Mouse (Mus musculus) lung, postnatal 4 days (tissue): ENCODE data around the gene Plppr3.

Experiments used
- DNase-seq, 2 experiments: peaks; one replicate each; pipeline ENCODE4 v3.0.0; 2021

The Plppr3 gene

DNA sequence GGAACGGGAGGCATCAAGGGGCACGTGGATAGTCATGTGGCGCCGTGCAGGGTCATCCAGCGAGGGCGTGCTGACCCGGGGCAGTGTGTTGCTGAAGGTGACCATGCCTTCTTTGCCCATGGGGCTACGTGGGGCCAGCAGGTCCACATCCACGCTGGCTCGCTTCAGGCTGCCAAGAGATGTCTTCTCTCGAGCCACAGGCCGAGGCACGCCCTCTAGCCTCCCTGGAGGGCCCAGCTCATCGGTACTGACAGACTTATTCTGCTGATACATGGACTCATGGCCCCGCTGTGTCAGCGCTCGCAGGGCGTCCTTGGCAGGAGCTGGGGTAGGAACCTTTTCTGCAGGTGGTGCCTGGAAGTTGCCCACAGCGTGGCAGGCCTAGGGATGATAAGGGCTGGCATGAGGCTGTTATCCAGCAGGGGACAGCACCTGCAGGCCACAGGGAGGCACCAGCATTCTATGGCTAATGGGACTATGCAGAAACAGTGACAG lies 8.6 kb downstream of the Plppr3 start:
- no peak for DNase-seq

DNA sequence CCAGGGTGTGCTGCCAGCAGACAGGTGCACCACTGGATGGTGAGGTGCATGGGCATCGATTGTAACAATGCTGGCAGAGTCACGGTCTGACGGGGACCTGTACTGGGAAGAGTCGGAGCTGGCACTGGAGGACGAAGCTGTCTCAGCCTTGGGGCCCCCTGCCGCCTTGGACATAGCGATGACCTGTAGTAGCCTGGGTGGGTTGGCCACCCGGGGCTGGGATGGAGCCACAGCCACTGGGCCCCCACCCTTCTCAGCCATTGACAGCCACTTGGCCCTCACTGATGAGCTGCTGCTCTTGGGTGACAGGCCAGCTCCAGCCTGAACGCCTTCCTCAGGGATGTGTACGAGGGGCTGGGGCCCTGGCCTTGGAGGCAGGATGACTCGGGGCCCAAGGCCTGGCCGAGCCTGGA lies 9.2 kb downstream of the Plppr3 start:
- DNase-seq = peak in 1 of 2 experiments; percentile 55

DNA sequence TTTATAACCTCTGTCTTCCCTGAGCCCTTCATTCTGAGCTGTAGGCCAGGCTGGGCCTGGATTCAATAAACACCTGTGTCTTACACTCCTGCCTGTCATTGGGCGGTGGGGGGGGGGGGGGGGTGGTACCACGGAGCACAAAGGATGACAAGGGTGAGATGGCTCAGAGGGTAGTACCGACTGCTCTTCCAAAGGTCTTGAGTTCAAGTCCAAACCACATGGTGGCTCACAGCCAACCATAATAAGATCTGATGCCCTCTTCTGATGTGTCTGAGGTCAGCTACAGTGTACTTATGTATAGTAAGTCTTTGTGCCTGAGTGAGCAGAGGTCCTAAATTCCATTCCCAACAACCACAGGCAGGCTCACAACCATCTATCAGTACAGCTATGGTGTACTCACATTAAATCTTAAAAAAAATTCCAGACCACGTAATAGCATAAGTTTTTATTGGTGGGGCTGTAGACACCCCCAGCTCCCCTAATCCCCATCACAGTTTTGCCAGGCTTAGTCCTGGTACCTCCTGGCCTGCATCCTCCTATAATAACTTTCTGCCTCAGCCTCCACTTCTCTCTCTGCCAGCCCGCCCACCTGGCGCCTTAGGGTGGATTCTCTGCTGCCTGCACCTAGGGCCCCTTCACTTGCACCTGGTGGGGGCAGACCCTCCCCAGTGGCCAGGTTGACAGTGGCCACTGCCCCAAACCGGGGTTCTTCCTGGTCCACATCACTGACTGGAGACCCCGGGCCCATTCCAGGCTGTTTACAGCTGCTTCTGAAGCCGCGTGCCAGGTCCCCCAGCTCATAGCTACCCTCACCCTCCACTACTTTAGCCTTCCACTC lies 9.9 kb downstream of the Plppr3 start:
- DNase-seq = no peak

DNA sequence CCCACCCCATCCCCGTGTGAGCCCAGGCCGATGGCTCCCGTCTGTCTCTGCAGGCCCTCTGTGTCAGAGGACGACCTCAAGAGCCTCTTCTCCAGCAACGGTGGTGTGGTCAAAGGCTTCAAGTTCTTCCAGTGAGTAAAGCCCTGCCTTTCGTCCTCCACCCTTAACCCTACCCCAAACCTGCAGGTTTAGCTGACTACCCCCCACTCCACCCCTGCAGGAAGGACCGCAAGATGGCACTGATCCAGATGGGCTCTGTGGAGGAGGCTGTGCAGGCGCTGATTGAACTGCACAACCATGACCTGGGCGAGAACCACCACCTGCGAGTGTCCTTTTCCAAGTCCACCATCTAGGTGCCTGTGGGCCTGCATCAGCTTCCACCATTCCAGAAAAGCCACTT lies 11.5 kb downstream of the Plppr3 start:
- DNase-seq = no peak

DNA sequence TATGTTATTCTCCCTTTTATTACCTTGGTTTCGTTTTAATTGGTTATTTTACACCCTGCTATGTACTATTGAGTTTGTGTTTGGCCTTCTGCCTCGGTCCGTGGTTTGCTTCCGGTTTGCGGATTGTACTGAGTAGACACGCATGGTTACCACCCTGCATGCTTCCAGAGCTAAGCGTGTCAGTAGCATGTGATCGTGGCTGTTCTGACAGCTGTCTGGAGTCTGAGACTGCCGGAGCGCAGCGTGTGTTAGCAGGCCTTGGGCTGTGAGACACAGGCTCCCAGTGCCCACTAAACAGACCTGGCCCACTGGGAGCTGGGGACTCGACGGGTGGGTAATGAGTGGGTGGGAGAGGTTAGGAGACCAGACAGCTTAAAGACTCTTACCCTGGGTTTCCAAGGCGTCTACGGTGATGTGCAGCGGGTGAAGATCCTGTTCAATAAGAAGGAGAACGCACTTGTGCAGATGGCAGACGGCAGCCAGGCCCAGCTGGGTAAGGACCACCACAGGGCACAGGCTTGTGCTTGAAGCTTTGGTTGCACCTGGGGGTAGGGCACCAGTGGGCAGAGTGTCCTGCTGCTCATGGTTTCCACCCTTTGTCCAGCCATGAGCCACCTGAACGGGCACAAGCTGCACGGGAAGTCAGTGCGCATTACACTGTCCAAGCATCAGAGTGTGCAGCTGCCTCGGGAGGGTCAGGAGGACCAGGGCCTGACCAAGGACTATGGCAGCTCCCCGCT lies 12.2 kb downstream of the Plppr3 start:
- no peak for DNase-seq

DNA sequence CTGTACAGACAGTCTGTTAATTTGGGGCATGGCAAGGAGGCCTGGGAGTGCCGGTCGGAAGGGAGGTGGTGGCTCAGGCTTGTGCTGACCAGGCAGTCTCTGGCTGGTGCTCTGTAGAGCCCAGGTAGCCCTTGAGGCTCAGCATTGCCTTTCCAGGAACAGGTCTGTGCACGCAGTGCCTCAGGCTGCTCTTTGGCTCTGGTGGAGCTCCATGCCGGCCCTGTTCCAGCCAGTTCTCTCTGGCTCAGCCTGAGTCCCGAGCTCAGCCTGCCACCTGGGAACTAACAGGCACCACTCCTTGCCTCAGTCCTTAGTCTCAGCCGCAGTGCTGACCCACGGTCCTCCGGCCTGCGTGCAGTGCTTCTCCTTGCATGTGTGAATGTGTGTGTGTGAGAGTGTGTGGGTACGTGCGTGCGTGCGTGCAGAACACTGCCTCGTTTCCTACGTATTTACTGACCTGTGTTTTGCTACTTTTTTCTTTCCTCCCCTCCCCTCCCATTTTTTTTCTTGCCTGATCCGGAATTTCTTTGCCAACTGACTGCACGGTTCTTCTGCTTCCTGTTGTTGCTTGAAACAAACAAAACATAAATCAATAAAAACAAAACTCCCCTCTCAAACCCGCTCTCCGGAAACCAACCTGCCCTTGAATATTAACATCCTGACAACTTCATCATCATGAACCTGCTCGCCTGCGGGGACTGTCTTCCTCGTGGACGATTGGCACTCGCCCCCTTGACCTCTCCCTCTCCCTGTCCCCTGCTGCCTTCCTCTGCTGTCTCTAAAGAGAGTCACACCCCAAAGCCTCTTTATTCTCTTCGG lies 13.0 kb downstream of the Plppr3 start:
- no peak for DNase-seq

DNA sequence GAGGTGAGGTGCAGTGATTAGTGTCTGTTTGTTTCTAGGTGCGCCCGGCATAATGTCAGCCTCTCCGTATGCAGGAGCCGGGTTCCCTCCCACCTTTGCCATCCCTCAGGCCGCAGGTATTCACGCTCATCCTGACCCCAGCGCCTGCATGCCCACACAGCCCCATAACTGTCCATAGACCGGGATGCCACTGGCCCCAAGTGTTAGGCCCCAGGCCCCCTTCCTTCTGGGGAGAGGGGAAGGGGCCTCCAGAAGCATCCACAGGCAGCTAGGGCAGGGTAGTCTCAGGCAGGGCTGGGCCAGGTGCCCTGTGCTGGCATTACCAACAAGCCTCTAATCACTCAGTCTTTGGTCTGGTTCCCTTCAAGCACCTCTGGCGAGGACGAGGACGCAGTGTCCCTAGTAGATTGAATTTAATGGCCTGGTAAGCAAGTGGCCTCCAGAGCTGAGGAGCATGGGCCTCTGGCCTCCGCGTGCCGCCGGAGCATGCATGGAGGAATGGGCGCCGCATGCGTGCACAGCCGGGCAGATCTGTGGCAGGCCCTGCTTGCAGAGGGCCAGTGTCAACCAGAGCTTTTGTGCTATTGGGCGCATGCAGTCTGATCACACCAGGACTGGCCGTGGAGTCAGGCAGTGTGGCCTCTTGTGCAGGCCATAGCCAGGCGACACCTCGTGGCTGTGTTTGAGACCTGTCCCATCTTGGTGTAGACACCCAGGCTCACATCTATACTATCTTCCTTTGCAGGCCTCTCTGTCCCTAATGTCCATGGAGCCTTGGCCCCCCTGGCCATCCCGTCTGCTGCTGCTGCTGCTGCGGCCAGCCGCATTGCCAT lies 14.1 kb downstream of the Plppr3 start:
- DNase-seq = no peak

DNA sequence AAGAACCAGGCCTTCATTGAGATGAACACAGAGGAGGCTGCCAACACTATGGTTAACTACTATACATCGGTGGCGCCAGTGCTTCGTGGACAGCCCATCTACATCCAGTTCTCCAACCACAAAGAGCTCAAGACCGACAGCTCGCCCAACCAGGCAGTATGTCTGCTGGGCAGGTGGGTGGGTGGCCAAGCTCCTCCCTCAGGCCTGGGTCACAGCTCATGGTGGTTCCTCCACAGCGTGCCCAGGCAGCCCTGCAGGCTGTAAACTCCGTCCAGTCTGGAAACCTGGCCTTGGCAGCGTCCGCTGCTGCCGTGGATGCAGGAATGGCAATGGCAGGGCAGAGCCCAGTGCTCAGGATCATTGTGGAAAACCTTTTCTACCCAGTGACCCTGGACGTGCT lies 15.3 kb downstream of the Plppr3 start:
- peak in 1 of 2 experiments; percentile 58 for DNase-seq

DNA sequence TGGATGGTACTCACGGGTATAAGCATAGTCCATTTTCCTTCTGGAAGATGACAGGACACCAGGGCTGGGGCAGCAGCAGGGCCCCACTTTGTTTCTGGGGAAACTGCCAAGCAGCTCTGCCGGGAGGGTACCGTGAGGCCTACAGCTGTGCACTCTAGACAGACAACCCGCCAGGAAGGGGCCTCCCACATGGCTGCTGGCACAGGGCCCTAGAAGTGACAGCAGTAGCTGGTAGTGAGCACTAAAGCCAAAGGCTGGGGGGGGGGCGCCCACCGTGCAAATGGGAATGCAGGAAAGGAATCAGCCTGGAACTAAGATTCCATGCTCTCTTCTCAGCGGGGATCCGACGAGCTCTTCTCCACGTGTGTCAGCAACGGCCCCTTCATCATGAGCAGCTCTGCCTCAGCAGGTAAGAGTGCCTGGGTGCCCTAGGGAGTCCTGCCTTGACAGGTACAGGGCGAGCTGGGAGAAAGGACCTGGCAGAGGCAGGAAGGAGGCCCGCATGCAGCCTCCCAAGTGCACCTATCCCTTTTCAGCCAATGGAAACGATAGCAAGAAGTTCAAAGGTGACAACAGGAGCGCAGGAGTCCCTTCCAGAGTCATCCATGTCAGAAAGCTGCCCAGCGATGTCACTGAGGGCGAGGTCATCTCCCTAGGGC lies 15.9 kb downstream of the Plppr3 start:
- peak; percentile 80 to 92 for DNase-seq

DNA sequence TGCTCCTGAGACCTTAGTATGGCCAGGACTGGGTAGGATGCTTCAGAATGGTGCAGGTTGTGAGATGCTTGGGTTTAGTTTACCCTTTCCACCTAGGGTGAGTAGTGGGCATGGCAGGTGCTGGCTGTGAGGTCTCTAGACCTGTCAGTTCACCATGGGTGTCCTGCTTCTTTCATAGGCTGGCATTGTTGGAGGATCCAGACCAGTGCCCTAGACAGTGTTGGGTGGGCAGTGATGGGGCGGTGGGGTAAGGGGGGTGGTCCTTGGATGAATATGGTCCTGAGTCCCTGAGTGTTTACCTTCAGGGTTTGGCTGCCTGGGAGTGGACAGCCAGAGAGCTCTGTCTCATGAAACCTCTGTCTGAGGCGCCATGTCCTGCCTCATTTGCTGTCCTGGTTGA lies 16.5 kb downstream of the Plppr3 start:
- no peak for DNase-seq

DNA sequence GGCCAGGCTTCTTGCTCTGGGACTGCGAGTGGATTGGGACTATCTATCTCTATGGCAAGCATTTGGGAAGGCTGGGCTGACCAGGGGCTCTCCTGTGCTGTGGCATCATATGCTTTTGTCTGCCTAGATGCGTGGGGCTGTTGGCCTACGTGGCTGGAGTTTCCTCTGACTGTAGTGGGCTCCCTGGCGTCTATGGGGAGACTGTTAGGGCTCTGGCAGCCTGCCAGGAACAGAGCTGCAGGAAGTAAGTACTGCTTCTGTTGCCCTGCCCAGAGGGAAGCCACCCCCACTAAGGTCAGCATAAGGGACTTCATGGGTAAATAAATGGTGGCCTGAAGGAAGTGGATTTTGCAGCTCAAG lies 17.0 kb downstream of the Plppr3 start:
- peak; percentile 85 to 92 for DNase-seq

DNA sequence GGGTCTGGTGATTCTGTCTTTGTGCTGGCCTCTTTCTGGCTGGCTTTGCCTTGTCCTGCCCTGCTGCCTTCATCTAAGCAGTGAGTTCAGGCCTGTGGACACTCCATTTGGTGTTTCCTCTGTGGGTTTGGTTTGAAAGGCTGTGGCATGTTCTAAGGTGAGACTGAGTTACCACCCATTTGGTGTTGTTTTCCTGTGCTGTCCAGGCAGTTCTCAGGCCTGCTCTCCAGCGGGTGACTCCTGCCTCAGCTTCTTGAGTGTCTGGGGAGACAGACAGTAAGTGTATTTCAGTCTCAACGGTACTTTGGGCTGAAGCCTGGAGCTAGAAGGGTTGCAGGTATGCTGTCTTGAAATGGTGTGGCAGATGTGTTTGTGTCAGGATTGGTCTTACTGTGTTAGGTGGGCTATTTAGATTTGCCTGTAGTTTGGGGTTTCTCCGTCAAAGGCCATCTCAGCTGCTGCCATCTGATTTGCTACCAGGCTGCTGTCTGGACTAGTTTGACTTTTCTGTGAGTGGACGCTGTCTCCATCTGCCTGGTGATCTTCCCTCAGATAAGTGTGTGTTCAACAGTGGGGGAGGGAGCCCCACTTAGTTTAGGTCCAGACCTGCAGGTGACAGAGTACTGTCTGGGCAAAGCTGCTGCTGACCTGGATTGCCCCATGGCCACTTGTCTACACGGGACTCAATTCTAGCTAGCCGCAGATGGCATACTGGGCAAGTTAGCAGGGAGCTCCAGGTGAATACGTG lies 17.6 kb downstream of the Plppr3 start:
- no peak for DNase-seq

DNA sequence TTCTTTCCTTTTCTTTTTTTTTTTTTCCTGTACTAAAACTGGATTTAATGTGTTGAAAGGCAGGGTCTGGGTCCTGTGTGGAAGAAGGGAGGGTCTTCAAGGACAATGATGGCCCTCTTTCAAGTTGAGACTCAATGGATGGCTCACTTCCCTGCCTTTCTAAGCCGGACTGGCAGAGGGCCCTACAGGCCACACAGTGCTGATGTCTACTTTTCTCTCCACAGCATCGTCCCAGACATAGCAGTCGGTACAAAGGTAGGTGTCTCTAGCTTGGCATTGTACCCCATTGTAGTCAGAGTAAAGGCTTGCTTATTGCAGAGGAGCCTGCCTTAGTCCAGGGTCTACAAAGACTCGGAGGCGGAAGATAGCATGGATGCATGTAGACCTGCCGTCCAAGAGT lies 18.2 kb downstream of the Plppr3 start:
- no peak for DNase-seq

DNA sequence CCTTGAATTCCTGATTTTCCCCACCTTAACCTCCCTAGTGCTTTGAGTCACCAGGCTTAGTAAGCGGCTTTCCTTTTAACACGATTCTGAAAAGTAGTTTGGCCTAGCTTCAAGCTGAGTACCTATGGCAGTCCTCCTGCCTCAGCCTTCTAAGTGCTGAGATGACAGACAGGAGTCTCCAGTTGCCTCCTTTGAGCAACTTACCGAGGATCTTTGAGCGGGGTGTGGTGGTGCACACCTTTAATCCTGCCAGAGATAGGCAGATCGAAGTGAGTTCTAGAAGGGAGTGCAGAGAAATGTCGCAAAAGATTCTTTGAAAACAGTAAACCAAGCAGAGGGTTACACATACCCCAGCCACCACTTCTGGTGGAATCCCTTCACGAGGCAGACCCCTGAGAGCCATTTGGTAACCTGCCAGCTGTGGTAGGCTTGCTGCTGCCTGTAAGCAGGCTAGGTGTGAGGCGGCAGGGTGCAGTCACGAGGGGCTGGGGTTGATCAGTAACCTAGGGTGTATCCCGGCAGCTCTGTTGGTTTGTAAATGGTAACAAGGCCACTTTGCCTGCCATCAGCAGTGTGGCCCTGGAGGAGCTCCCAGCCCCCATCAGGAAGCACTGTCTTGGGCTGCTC lies 18.8 kb downstream of the Plppr3 start:
- peak in 1 of 2 experiments; percentile 73 for DNase-seq

DNA sequence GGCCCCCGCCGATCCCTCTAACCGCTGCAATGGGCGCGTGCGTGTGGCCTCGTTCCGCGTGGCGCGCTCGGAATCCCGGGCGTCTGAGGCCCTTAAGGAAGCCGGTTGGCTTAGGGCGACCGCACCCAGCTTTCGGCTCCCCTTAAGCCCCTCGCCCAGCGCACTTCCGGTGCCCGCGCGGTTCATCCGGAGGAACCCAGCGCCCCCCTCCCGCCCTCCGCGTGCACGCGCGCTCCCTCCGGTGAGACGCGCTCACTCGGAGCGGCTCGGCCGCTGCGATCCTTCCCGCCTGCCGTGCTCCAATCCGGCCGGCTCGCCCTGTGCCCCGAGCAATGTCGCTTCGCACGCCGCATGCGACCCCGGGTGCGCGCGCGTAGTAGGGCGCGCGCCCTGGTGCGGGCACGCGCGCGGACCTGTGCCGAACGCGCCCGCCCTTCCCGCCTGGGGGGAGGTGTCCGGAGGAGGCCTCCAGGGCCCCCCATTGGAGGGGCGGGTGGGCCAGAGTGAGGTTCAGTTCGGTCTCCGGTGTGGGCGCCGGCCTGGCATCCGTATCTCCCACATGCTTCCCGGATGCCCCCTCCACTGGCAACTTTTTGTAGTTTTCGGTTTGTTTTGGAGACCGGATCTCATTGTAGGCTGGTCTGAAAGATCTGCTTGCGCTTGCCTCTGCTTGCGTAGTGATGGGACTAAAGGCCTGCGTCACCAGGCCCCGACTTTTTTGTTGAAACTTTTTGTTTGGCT lies 19.5 kb downstream of the Plppr3 start:
- DNase-seq = peak; percentile 84 to 87

DNA sequence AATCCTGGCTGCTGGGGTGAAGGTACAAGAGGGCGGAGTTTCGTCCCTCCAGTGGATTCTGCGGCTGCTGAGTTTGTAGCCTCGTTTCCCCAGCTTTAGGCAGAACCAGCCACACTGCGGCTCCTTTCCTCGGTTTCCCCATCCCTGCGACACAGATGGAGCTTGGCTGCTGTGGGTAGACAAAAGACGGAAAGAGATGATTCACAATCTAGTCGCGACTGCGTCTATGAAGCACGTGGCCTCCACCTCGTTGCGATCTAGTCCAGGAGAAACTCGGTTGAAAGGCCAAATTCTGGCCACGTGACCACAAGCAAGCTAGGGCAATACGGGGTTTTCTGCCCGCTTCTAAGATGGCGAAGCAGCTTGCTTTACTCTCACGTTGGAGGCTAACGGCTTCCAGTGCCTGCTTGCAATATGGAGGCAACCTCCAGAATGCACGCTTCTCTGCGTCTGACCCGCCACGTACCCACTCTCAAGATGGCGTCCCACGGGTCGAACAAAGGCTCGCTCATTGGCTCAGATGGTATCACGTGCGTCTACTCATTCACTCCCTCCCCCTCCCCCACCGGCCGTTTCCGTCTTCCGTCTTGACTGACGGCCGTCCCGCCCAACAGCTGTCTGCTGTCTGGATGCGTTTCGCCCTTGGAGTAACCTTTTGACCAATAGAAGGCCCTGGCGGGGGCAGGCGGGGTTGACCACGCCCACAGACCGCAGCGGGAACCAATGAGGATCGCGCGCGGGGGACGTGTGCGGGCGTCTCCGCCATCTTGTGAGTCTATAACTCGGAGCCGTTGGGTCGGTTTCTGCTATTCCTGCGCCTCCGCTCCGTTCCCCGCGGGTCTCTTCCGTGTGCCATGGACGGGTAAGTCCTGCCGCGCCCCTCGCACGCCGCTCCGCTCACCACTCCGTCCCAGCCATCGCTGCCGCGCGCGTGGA lies 20.3 kb downstream of the Plppr3 start, which contains the start of gene Ptbp1:
Gene Ptbp1 (plus strand): TSS at position 568 of the 936 bp plus-strand sequence.
- peak; percentile 99 to 100 for DNase-seq

DNA sequence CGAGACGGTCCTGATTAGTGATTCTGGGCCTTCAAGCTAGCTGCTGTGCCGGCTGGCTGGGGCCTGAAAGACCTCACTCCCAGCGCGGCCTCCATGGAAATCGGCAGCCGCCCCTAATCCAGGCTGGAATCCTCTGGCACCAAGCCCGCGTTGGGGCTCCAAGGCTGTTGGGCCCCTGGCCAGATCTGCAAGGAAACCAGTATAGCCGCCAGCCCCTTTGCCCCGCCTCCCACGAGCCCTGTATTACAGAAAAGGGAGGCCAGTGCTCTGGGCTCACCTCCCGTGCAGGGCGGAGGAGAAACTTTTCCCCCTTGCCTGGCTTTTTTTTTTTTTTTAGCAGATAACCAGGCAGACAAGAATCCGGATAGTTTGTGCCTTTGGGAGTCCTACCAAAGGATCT lies 21.0 kb downstream of the Plppr3 start:
- DNase-seq = peak; percentile 98

DNA sequence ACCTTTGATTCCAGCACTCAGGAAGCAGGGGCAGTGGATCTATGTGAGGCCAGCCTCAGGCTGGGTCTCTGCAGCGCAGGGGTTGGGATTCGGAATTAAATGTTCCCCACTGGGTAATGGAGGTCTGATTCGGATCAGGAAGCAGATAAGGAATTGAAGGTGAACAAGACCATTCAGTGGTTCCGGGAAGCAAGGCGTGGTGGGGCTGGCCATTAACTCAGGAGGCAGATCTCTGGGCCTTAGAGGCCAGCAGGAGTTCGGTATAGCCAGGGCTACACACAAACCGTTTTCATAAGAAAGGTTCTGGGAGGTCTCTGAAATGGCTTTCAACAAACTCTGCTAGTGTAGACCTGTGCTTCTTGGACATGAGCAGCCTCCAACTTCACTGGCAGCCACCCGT lies 21.6 kb downstream of the Plppr3 start:
- no peak for DNase-seq
